Mouse (Mus musculus): Measurements from ENCODE around the gene Arl8a. TPM values are rescaled to one million over a fixed set of nuclear protein-coding genes. Genes with fewer than 3 reads are reported as not detected.
A peak's percentile ranks its signal among the peaks of the same experiment; 100 is the strongest.

The Arl8a gene
- polyA plus RNA-seq (2014; fragmentation: Nextera tagmentation; extraction: Ambion mirVana): 55.5 and 57.4 TPM in 2 replicates

DNA sequence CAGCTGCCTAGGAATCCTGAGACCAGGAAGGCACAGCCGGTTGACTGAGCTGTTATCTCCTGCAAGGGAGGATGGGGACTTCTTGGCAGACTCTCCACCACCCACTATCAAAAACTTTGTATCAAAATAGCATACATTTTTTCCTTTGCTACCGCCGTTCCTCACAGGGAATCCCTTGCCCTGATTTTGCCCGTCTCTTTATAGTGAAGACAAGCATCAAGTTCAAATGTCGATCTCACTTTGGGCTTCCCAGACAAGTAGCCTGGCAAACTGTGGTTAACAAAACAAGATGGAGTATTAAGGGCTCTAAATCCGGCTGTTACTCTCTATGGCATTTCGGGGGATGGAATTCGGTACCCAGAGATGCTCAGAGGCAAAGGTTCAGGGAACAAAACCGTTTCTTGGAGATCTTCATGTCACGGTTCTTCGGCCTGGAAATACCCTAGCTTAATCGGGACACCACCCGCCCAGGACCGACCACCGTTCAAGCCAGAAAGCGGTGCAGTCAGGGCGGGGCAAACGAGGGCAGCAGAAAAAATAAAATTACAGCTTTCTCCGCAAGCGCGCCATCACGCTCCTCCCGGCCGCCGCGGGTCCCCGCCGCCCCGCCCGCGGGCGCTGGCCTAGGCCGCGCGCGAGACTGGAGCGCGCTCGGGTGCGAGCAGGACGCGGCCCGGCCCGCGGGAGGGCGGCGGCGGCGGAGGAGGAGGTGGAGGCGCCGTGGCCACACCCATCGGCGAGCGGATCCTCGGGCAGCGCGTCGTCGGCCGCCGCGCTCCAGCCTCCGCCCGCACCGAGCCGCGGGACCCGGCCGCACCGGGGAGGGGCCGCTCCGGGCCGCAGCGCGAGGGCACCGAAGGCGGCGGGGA is at the start of gene Arl8a:
Arl8a (plus strand) TSS at position 748 of the 869 bp plus-strand sequence.
- H3K4me2 ChIP-seq (replicated peaks; ENCODE audit: low read depth, low read length): peak within 1 kb of the TSS; percentile 57
- peak; percentile 82 for ATAC-seq (ENCODE audit: insufficient number of reproducible peaks, insufficient read depth, low FRiP score, low read depth)
- no peaks in the 10 kb centered on the region for H3K27me3 ChIP-seq (ENCODE audit: control insufficient read depth, insufficient read depth, low read length)
- H3K9me3 ChIP-seq (ENCODE audit: control insufficient read depth, low read depth, low read length): no peaks in the 10 kb centered on the region
- no peaks in the 10 kb centered on the region for H3K36me3 ChIP-seq (ENCODE audit: control insufficient read depth, insufficient read depth, low read length)
- peak within 1 kb of the TSS; percentile 95 for H3K9ac ChIP-seq (replicated peaks; ENCODE audit: low read depth, low read length)
- under 1% methylated on average over 75 of the region's 78 CpGs for WGBS
- H3K4me3 ChIP-seq (ENCODE audit: low read depth, low read length): peak within 1 kb of the TSS; percentile 92
- peak within 1 kb of the TSS; percentile 82; the same call in 1 of the 2 replicates for H3K27ac ChIP-seq (ENCODE audit: low read length)
- peaks cover 19% of the 10 kb centered on the region for H3K4me1 ChIP-seq (ENCODE audit: control insufficient read depth, insufficient read depth, low read length)

DNA sequence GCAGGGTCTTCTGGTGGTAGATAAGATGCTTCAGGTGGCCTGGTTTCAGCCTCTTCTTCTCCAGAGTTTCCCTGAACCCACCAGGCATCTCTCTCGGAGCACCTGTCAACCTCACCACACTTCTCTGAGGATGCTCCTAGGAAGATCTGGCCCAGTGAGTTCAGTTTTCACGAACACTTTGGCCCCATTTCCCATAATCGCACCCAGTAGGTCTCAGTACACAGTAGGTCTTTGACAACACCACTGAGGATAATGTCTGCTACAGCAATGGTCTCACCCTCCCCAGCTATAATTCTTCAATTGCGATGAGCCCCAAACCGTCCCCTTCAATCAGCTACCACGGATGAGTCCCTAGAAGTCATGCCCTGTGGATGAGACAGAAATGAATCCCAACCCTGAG is 49.2 kb upstream of the Arl8a start:
- Histone ChIP-seq H3K36me3 (ENCODE audit: control insufficient read depth, insufficient read depth, low read length) (no peaks in the 10 kb centered on the region), H3K4me1 (ENCODE audit: control insufficient read depth, insufficient read depth, low read length) (0 out of 2 replicates have a peak, but pooled peaks cover 3% of the 10 kb centered on the region), H3K27ac (ENCODE audit: low read length) (no peak overlapping the region), H3K4me3 (ENCODE audit: low read depth, low read length) (no peak overlapping the region), H3K9me3 (ENCODE audit: control insufficient read depth, low read depth, low read length) (no peaks in the 10 kb centered on the region), H3K4me2 (replicated peaks; ENCODE audit: low read depth, low read length) (no peak overlapping the region), H3K27me3 (ENCODE audit: control insufficient read depth, insufficient read depth, low read length) (no peaks in the 10 kb centered on the region), H3K9ac (replicated peaks; ENCODE audit: low read depth, low read length) (no peak overlapping the region)
- WGBS: 92% methylated on average over 6 of the region's 6 CpGs
- ATAC-seq (ENCODE audit: insufficient number of reproducible peaks, insufficient read depth, low FRiP score, low read depth): no peak

DNA sequence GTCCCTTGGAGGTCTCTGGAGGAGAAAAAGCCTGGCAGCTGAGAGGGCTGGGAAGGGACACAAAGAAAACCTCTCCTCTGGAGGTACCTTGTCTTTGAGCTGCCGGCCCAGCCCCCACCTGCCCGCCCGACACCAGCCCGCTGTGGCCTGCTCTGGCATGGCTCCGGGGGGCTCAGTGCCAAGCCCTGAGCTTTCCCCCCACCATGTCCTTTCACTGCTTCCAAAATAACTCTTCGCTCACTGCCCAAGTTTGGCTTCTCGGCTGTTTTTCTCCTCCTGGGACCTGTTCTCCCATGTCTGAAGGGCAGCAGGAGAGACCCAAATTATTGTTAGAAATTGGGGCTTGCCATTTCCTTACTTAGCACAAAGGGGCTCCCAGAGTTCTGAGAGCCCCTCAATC is 48.2 kb upstream of the Arl8a start:
- Histone ChIP-seq H3K4me3 (ENCODE audit: low read depth, low read length) (no peak overlapping the region), H3K9ac (replicated peaks; ENCODE audit: low read depth, low read length) (no peak overlapping the region), H3K36me3 (ENCODE audit: control insufficient read depth, insufficient read depth, low read length) (no peaks in the 10 kb centered on the region), H3K27ac (ENCODE audit: low read length) (no peak overlapping the region), H3K9me3 (ENCODE audit: control insufficient read depth, low read depth, low read length) (no peaks in the 10 kb centered on the region), H3K27me3 (ENCODE audit: control insufficient read depth, insufficient read depth, low read length) (peaks cover 2% of the 10 kb centered on the region; the same call in 1 of the 2 replicates), H3K4me1 (ENCODE audit: control insufficient read depth, insufficient read depth, low read length) (0 out of 2 replicates have a peak, but pooled peaks cover 3% of the 10 kb centered on the region), H3K4me2 (replicated peaks; ENCODE audit: low read depth, low read length) (no peak overlapping the region)
- no peak for ATAC-seq (ENCODE audit: insufficient number of reproducible peaks, insufficient read depth, low FRiP score, low read depth)
- WGBS: 87% methylated on average over 7 of the region's 7 CpGs

DNA sequence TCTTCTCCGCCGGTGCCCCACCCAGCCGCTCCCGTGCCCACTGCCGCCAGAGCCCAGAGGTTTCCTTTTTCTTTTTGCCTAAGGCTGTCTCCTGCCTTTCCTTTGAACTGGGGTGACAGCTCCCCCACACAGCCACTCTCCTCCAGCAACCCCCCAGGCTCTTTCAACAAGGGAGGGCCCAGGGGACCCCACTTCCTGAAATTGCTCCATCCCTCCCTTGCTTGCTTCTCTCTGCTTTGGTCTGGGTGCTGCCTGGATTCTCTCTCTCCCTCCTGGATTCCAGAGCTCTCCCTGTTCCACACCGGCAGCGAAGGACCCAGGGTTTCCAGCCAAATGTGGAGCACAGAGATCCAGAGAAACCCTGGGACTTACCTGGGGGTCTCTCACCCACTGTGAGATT is 46.2 kb upstream of the Arl8a start:
- H3K27ac ChIP-seq (ENCODE audit: low read length): no peak overlapping the region
- peaks cover 3% of the 10 kb centered on the region; the same call in 1 of the 2 replicates for H3K4me1 ChIP-seq (ENCODE audit: control insufficient read depth, insufficient read depth, low read length)
- H3K9ac ChIP-seq (replicated peaks; ENCODE audit: low read depth, low read length): no peak overlapping the region
- ATAC-seq (ENCODE audit: insufficient number of reproducible peaks, insufficient read depth, low FRiP score, low read depth): no peak
- H3K4me2 ChIP-seq (replicated peaks; ENCODE audit: low read depth, low read length): no peak overlapping the region
- 54% methylated on average over 7 of the region's 7 CpGs for WGBS
- H3K27me3 ChIP-seq (ENCODE audit: control insufficient read depth, insufficient read depth, low read length): peaks cover 18% of the 10 kb centered on the region
- H3K36me3 ChIP-seq (ENCODE audit: control insufficient read depth, insufficient read depth, low read length): no peaks in the 10 kb centered on the region
- no peaks in the 10 kb centered on the region for H3K9me3 ChIP-seq (ENCODE audit: control insufficient read depth, low read depth, low read length)
- no peak overlapping the region for H3K4me3 ChIP-seq (ENCODE audit: low read depth, low read length)

DNA sequence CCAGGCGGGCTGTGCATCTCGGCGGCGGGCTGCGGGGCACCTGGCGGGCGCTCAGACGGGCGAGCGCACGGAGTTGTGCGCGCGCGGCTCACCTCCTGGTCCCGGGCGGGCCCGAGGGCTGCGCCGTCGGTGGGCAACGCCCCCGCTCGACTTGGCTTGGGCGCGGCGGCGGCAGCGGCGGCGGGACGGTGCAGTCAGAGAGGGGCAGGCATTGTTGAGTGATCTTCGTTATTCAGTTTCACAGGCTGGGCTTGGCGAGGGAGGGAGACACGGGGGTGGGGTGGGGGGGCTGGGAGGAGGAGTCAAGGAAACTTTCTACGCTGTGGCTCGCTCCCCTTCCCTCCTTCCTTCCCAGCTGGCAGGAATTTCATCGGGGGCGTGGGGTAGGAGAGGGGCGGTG is 41.5 kb upstream of the Arl8a start, which contains the start of gene Lgr6:
Lgr6 (minus strand) TSS at position 153 of the 400 bp plus-strand sequence.
- H3K9ac ChIP-seq (replicated peaks; ENCODE audit: low read depth, low read length): no peak within 1 kb of the TSS
- H3K27ac ChIP-seq (ENCODE audit: low read length): no peak within 1 kb of the TSS
- peaks cover 23% of the 10 kb centered on the region for H3K27me3 ChIP-seq (ENCODE audit: control insufficient read depth, insufficient read depth, low read length)

DNA sequence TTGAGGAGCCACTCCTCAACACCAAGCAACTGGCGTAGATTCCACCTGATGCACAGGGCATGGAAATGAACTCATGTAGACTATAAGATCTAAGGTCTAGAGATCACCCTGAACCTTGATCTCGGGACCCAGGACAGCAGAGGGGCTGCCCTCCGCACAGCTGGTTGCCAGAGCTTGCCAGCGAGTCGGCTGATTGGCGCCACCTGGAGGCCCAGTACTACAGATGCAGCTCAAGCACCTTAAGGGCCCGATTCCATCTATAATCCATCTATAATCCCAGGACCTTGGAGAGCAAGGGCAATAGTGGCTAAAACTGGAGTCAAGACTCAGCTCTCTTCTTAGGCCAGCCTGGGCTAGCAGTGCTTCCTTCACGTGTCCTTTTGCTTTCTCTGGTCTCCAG is 40.7 kb upstream of the Arl8a start:
- ATAC-seq (ENCODE audit: insufficient number of reproducible peaks, insufficient read depth, low FRiP score, low read depth): no peak
- H3K4me2 ChIP-seq (replicated peaks; ENCODE audit: low read depth, low read length): peak overlapping the region; percentile 63
- 2% methylated on average over 8 of the region's 8 CpGs for WGBS

More for the DNA sequence above, 41.5 kb upstream of the Arl8a start, which contains the start of gene Lgr6:
- H3K36me3 ChIP-seq (ENCODE audit: control insufficient read depth, insufficient read depth, low read length): no peaks in the 10 kb centered on the region
- peak within 1 kb of the TSS; percentile 63 for H3K4me2 ChIP-seq (replicated peaks; ENCODE audit: low read depth, low read length)
- H3K9me3 ChIP-seq (ENCODE audit: control insufficient read depth, low read depth, low read length): no peaks in the 10 kb centered on the region
- WGBS: under 1% methylated on average over 38 of the region's 40 CpGs
- ATAC-seq (ENCODE audit: insufficient number of reproducible peaks, insufficient read depth, low FRiP score, low read depth): no peak
- peak within 1 kb of the TSS; percentile 42 for H3K4me3 ChIP-seq (ENCODE audit: low read depth, low read length)
- H3K4me1 ChIP-seq (ENCODE audit: control insufficient read depth, insufficient read depth, low read length): peaks cover 5% of the 10 kb centered on the region; the same call in 1 of the 2 replicates

DNA sequence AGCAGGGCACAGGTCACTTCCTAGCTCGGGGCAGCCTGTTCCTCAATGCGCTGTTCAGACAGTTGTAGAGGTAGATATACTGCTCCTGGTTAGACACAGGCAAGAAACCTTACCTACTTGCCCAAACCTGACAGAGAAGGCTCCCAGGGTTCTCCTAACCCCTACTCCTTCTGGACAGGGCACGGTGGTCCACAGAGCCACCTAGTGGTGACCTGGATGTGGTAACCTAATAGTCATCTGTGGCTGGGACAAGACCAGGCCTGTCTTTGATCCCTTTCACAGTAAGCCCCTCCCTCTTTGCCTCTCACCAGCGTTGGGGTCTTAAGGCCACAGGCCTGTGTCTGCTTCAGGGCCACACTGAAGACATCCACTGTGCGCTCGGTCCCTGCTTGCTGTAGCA is 38.0 kb upstream of the Arl8a start:
- H3K4me3 ChIP-seq (ENCODE audit: low read depth, low read length): no peak overlapping the region
- H3K9me3 ChIP-seq (ENCODE audit: control insufficient read depth, low read depth, low read length): no peaks in the 10 kb centered on the region
- no peak for ATAC-seq (ENCODE audit: insufficient number of reproducible peaks, insufficient read depth, low FRiP score, low read depth)
- no peak overlapping the region for H3K27ac ChIP-seq (ENCODE audit: low read length)
- 43% methylated on average over 6 of the region's 6 CpGs for WGBS
- H3K4me2 ChIP-seq (replicated peaks; ENCODE audit: low read depth, low read length): no peak overlapping the region
- H3K4me1 ChIP-seq (ENCODE audit: control insufficient read depth, insufficient read depth, low read length): peaks cover 3% of the 10 kb centered on the region; the same call in 1 of the 2 replicates
- H3K27me3 ChIP-seq (ENCODE audit: control insufficient read depth, insufficient read depth, low read length): peaks cover 19% of the 10 kb centered on the region
- no peaks in the 10 kb centered on the region for H3K36me3 ChIP-seq (ENCODE audit: control insufficient read depth, insufficient read depth, low read length)
- no peak overlapping the region for H3K9ac ChIP-seq (replicated peaks; ENCODE audit: low read depth, low read length)

More for the DNA sequence above, 40.7 kb upstream of the Arl8a start:
- Histone ChIP-seq H3K27ac (ENCODE audit: low read length) (no peak overlapping the region), H3K27me3 (ENCODE audit: control insufficient read depth, insufficient read depth, low read length) (peaks cover 23% of the 10 kb centered on the region), H3K9ac (replicated peaks; ENCODE audit: low read depth, low read length) (no peak overlapping the region), H3K9me3 (ENCODE audit: control insufficient read depth, low read depth, low read length) (no peaks in the 10 kb centered on the region), H3K4me3 (ENCODE audit: low read depth, low read length) (peak overlapping the region; percentile 42; the same call in 1 of the 2 replicates), H3K4me1 (ENCODE audit: control insufficient read depth, insufficient read depth, low read length) (peaks cover 3% of the 10 kb centered on the region; the same call in 1 of the 2 replicates), H3K36me3 (ENCODE audit: control insufficient read depth, insufficient read depth, low read length) (no peaks in the 10 kb centered on the region)

DNA sequence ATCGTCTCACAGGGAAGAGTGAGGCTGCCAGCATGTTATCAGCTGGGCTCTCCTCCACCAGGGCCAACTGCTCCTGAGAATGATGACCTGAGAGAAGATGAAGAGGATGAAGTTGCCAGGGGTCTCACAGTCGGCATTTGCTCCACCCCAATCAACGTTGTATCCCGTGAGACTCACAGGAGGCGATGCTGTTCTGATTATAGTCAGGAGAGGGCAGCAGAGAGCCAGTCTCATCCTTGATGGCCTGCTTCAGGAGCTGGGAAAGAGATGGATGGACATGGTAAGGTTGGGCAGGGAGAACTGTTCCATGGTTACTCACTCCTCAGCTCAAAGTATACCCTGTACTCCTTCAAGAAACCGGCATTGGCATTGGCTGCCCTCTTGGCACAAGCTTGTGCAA is 36.5 kb upstream of the Arl8a start:
- ATAC-seq (ENCODE audit: insufficient number of reproducible peaks, insufficient read depth, low FRiP score, low read depth): no peak
- 18% methylated on average over 6 of the region's 6 CpGs for WGBS

More for the DNA sequence above, 36.5 kb upstream of the Arl8a start:
- Histone ChIP-seq H3K27me3 (ENCODE audit: control insufficient read depth, insufficient read depth, low read length) (peaks cover 7% of the 10 kb centered on the region; the same call in 1 of the 2 replicates), H3K27ac (ENCODE audit: low read length) (no peak overlapping the region), H3K9me3 (ENCODE audit: control insufficient read depth, low read depth, low read length) (no peaks in the 10 kb centered on the region), H3K4me2 (replicated peaks; ENCODE audit: low read depth, low read length) (no peak overlapping the region), H3K9ac (replicated peaks; ENCODE audit: low read depth, low read length) (no peak overlapping the region), H3K4me1 (ENCODE audit: control insufficient read depth, insufficient read depth, low read length) (peaks cover 3% of the 10 kb centered on the region; the same call in 1 of the 2 replicates), H3K36me3 (ENCODE audit: control insufficient read depth, insufficient read depth, low read length) (no peaks in the 10 kb centered on the region), H3K4me3 (ENCODE audit: low read depth, low read length) (no peak overlapping the region)
